Mouse (Mus musculus) embryonic facial prominence, embryonic 11.5 days (tissue): ENCODE measurements around the gene Llcfc1. TPM values are rescaled to one million over a fixed set of nuclear protein-coding genes. Genes with fewer than 3 reads are reported as not detected.

Source experiments
- ATAC-seq: fragments of 200-750 bp; cut with Nextera tagmentation; replicated peaks from 2 replicates; pipeline ENCODE4 v1.8.0; 2017; ENCODE audit warnings: low read depth; ENCODE audit not compliant: insufficient number of reproducible peaks, low FRiP score, low TSS enrichment
- DNase-seq: peaks from one replicate; pipeline ENCODE4 v3.0.0-alpha.2; 2015; ENCODE audit warnings: low spot score
- H3K27ac ChIP-seq: fragments of 300-500 bp; sonication (generic); replicated peaks from 2 replicates; pipeline ENCODE4 v1.5.1; 2014; ENCODE audit warnings: mild to moderate bottlenecking, low read depth, low read length, control low read depth
- H3K27me3 ChIP-seq: fragments of 300-500 bp; sonication (generic); 2 replicates; pipeline ENCODE4 v1.6.1; 2014; ENCODE audit warnings: mild to moderate bottlenecking, low read length, moderate library complexity, mixed read lengths; ENCODE audit not compliant: control insufficient read depth, insufficient read depth
- H3K36me3 ChIP-seq: fragments of 300-500 bp; sonication (generic); replicated peaks from 2 replicates; pipeline ENCODE4 v1.6.1; 2014; ENCODE audit warnings: low read depth, mild to moderate bottlenecking, low read length, moderate library complexity, mixed read lengths; ENCODE audit not compliant: control insufficient read depth, insufficient read depth
- H3K4me1 ChIP-seq: fragments of 300-500 bp; sonication (generic); 2 replicates; pipeline ENCODE4 v1.6.1; 2014; ENCODE audit warnings: low read length, mixed read lengths; ENCODE audit not compliant: control insufficient read depth, insufficient read depth
- H3K4me2 ChIP-seq: fragments of 300-500 bp; sonication (generic); 2 replicates; pipeline ENCODE4 v1.6.1; 2014; ENCODE audit warnings: low read depth, mild to moderate bottlenecking, control low read depth, low read length, moderate library complexity
- H3K4me3 ChIP-seq: fragments of 300-500 bp; sonication (generic); 2 replicates; pipeline ENCODE4 v1.5.1; 2014; ENCODE audit warnings: low read depth, low read length, control low read depth
- H3K9ac ChIP-seq: fragments of 300-500 bp; sonication (generic); replicated peaks from 2 replicates; pipeline ENCODE4 v1.6.1; 2014; ENCODE audit warnings: mild to moderate bottlenecking, control low read depth, low read length
- H3K9me3 ChIP-seq: fragments of 300-500 bp; sonication (generic); replicated peaks from 2 replicates; pipeline ENCODE4 v1.6.1; 2016; ENCODE audit warnings: mild to moderate bottlenecking, low read length, inconsistent platforms, mixed read lengths; ENCODE audit not compliant: control insufficient read depth
- WGBS: fragments of 180-500 bp; shearing (Covaris S2); extraction: QIAGEN DNeasy Blood & Tissue Kit; methylation state at CpG from one replicate; pipeline ENCODE4 v1.1.7; 2014; 5-methylcytosine and 5-hydroxymethylcytosine counted together
- polyA plus RNA-seq: library from polyadenylated mRNA; unstranded; fragments of >200 nt; fragmentation: Nextera tagmentation; extraction: Ambion mirVana; gene quantifications from 2 replicates; pipeline ENCODE4 v1.2.1, GENCODE M21; 2014

Llcfc1 gene
- polyA plus RNA-seq, 1 experiment from 2014 or later, result not detected

GRCm38 (mm10) chr6:41704123-41704522, 19.9 kb downstream of the Llcfc1 start, which contains the start of gene Kel:
Gene Kel (minus strand): TSS chr6:41704339.
- H3K36me3 ChIP-seq, result no peaks in the 10 kb centered on the region
- H3K4me2 ChIP-seq, result no peak within 1 kb of the TSS
- WGBS, result 70% methylated on average over 1 of the region's 1 CpGs

GRCm38 (mm10) chr6:41706275-41706674, 22.0 kb downstream of the Llcfc1 start:
- H3K36me3 ChIP-seq, result no peaks in the 10 kb centered on the region
- H3K9me3 ChIP-seq, result no peaks in the 10 kb centered on the region
- no peaks in the 10 kb centered on the region for H3K4me1 ChIP-seq
- 90% methylated on average over 7 of the region's 7 CpGs for WGBS
- no peak overlapping the region for H3K27ac ChIP-seq
- no peak overlapping the region for H3K4me3 ChIP-seq
- DNase-seq, result no peak
- H3K4me2 ChIP-seq, result no peak overlapping the region
- ATAC-seq, result no peak; the same call in 1 of the 2 replicates
- no peaks in the 10 kb centered on the region for H3K27me3 ChIP-seq
- H3K9ac ChIP-seq, result no peak overlapping the region

More at GRCm38 (mm10) chr6:41704123-41704522, 19.9 kb downstream of the Llcfc1 start, which contains the start of gene Kel:
- H3K4me3 ChIP-seq, result no peak within 1 kb of the TSS
- no peak within 1 kb of the TSS for H3K27ac ChIP-seq
- H3K9ac ChIP-seq, result no peak within 1 kb of the TSS
- H3K9me3 ChIP-seq, result no peaks in the 10 kb centered on the region
- DNase-seq (no peak), ATAC-seq (no peak)
- H3K27me3 ChIP-seq, result no peaks in the 10 kb centered on the region
- H3K4me1 ChIP-seq, result no peaks in the 10 kb centered on the region

- Histone ChIP-seq H3K4me2 (no peak overlapping the region), H3K4me1 (no peaks in the 10 kb centered on the region), H3K36me3 (no peaks in the 10 kb centered on the region), H3K27me3 (no peaks in the 10 kb centered on the region), H3K4me3 (no peak overlapping the region), H3K9me3 (no peaks in the 10 kb centered on the region), H3K9ac (no peak overlapping the region), H3K27ac (no peak overlapping the region)
- no peak for ATAC-seq
- DNase-seq, result no peak
- WGBS, result 80% methylated on average over 1 of the region's 1 CpGs
These were observed 26.1 kb downstream of the Llcfc1 start for GRCm38 (mm10) chr6:41710281-41710680.

- no peak overlapping the region for H3K4me3 ChIP-seq
- H3K4me2 ChIP-seq, result no peak overlapping the region
- H3K9me3 ChIP-seq, result no peaks in the 10 kb centered on the region
- no peaks in the 10 kb centered on the region for H3K4me1 ChIP-seq
- H3K27ac ChIP-seq, result no peak overlapping the region
- no peaks in the 10 kb centered on the region for H3K36me3 ChIP-seq
- H3K9ac ChIP-seq, result no peak overlapping the region
- 85% methylated on average over 2 of the region's 2 CpGs for WGBS
- ATAC-seq, result no peak
- H3K27me3 ChIP-seq, result no peaks in the 10 kb centered on the region
- DNase-seq, result no peak
These were observed 37.2 kb downstream of the Llcfc1 start for GRCm38 (mm10) chr6:41721430-41721829.

GRCm38 (mm10) chr6:41727989-41728609, 43.9 kb downstream of the Llcfc1 start:
- no peak for ATAC-seq
- Histone ChIP-seq H3K4me2 (no peak overlapping the region), H3K27me3 (no peaks in the 10 kb centered on the region), H3K36me3 (no peaks in the 10 kb centered on the region), H3K9ac (no peak overlapping the region), H3K27ac (no peak overlapping the region), H3K4me3 (no peak overlapping the region), H3K9me3 (no peaks in the 10 kb centered on the region), H3K4me1 (no peaks in the 10 kb centered on the region)
- DNase-seq, result no peak
- WGBS, result 93% methylated on average over 1 of the region's 1 CpGs

GRCm38 (mm10) chr6:41734719-41735470, 50.7 kb downstream of the Llcfc1 start:
- DNase-seq, result no peak
- no peak for ATAC-seq

More at GRCm38 (mm10) chr6:41734719-41735470, 50.7 kb downstream of the Llcfc1 start:
- 83% methylated on average over 5 of the region's 5 CpGs for WGBS
- Histone ChIP-seq H3K9ac (no peak overlapping the region), H3K4me3 (no peak overlapping the region), H3K9me3 (no peaks in the 10 kb centered on the region), H3K4me2 (no peak overlapping the region), H3K27ac (no peak overlapping the region), H3K36me3 (no peaks in the 10 kb centered on the region), H3K27me3 (no peaks in the 10 kb centered on the region), H3K4me1 (no peaks in the 10 kb centered on the region)

Other genes with a start within 250 kb of the Llcfc1 start
- 0.26 TPM in 1 of 2 replicates, not detected in the other for gene Gm10334, start 238.3 kb upstream of the Llcfc1 start, polyA plus RNA-seq
- not detected in 2 replicates for gene Prss1, start 225.5 kb upstream of the Llcfc1 start, polyA plus RNA-seq
- gene Prss2, start 162.6 kb upstream of the Llcfc1 start, polyA plus RNA-seq, result not detected in 2 replicates
- gene Ephb6, start 78.9 kb upstream of the Llcfc1 start, polyA plus RNA-seq, result 10.0 and 11.7 TPM in 2 replicates
- 0.26 and 0.56 TPM in 2 replicates for gene Trpv6, start 48.0 kb upstream of the Llcfc1 start, polyA plus RNA-seq
- not detected in 2 replicates for gene Trpv5, start 3.7 kb upstream of the Llcfc1 start, polyA plus RNA-seq
- 10.1 and 10.2 TPM in 2 replicates for gene Kel, start 19.9 kb downstream of the Llcfc1 start, polyA plus RNA-seq
- not detected in 2 replicates for gene Olfr459, start 90.7 kb downstream of the Llcfc1 start, polyA plus RNA-seq
- not detected in 2 replicates for gene Pip, start 163.1 kb downstream of the Llcfc1 start, polyA plus RNA-seq
- not detected in 2 replicates for gene Sval2, start 168.6 kb downstream of the Llcfc1 start, polyA plus RNA-seq